Mouse (Mus musculus): ENCODE data around the gene Stk39. TPM values are rescaled to one million over a fixed set of nuclear protein-coding genes. Genes with fewer than 3 reads are reported as not detected.

Stk39 gene
- polyA plus RNA-seq, 1 experiment, result 5.0 TPM

- no peak for DNase-seq (ENCODE audit: low read depth, low spot score)
- 100% methylated on average over 4 of the region's 4 CpGs for WGBS
Observed at GRCm38 (mm10) chr2:68464456-68464855, 7.6 kb downstream of the Stk39 start.

DNA sequence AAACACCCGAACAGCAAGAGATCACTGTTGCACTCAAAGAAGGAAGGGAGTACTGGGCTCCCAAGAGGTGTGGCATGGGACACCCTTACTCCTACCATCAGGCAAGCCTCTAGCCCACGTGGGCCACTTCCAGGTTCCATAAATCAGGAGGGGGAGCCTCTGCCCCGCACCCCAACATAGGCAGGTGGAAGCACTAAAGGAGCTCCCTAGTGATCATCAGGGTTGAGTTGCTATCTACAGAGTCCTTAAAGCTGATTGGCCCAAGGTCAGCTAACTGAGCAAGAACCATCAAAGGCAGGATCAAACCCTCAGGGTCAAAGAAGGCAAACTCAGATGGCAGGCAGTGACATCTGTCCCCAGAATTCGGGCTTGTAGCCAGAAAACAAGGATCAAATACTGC, 8.3 kb downstream of the Stk39 start:
- 63% methylated on average over 4 of the region's 4 CpGs for WGBS
- no peak for DNase-seq (ENCODE audit: low read depth, low spot score)

GRCm38 (mm10) chr2:68458115-68458514, 14.0 kb downstream of the Stk39 start:
- WGBS, result 72% methylated on average over 5 of the region's 5 CpGs
- no peak for DNase-seq (ENCODE audit: low read depth, low spot score)

GRCm38 (mm10) chr2:68457455-68458032, 14.5 kb downstream of the Stk39 start:
- no peak for DNase-seq (ENCODE audit: low read depth, low spot score)
- WGBS, result 40% methylated on average over 6 of the region's 6 CpGs

DNA sequence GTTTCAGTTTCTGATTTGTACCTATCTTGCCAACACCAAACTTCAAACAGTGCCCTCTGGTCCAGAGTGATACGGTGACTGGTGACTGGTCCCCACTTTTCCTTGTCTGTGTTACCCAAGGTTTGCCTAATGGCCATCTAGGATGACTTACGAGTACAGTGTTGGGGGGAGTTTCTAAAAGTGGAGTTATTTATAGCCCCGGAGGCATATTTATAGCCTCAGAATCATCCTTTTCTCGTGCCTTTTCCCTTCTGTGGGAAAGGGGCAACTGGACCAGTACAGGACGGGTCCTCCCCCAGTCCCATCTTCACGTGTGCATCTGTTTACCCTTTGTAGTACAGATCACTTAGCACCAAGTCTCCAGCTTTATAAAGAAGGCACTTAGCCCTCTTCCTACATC, 15.2 kb downstream of the Stk39 start:
- no peak for DNase-seq (ENCODE audit: low read depth, low spot score)
- 65% methylated on average over 6 of the region's 6 CpGs for WGBS

DNA sequence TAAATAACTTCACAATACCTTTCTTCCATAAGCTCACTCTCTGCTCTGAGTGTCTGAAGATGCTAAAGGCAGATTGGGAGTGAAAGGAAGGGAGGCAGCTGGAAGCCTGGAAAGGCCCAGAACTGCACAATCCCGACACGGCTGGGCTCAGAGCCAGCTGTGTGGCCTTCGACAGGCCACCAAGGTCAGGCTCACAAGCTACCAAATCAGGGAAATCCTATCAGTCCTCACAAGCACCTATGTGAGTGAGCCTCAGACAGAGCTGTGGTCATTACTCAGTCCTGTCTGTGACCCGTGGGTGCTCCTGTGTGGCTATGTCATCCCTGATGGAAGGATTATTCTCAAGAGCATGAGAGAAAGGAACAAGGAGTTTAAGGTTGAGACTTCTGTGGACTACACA, 19.7 kb downstream of the Stk39 start:
- no peak for DNase-seq (ENCODE audit: low read depth, low spot score)
- 76% methylated on average over 4 of the region's 4 CpGs for WGBS

GRCm38 (mm10) chr2:68448035-68448434, 24.0 kb downstream of the Stk39 start:
- no peak for DNase-seq (ENCODE audit: low read depth, low spot score)
- 91% methylated on average over 10 of the region's 10 CpGs for WGBS

- DNase-seq (ENCODE audit: low read depth, low spot score), result no peak
- WGBS, result 74% methylated on average over 6 of the region's 6 CpGs
Observed at GRCm38 (mm10) chr2:68443141-68443540, 28.9 kb downstream of the Stk39 start.

GRCm38 (mm10) chr2:68442113-68442717, 29.9 kb downstream of the Stk39 start:
- 67% methylated on average over 5 of the region's 5 CpGs for WGBS
- no peak for DNase-seq (ENCODE audit: low read depth, low spot score)

DNA sequence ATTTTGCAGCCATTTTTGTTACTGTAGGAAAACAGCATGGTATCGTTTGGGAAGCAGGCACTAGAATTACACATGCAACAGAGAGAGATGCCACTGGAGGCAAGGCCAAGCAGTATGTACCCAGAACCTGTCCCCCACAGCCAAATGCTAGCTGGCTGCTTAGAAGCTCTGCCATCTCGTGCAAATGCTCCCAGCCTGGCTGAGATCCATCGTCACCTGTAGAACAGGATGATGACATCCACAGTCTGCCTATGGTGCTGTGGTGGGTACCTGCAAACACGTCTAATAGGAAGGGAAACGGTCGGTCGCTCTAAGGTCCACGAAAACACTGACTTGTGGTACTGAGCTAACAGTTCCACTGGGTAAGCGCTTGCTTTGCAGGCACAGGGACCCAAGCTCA, 32.5 kb downstream of the Stk39 start:
- 92% methylated on average over 9 of the region's 9 CpGs for WGBS
- no peak for DNase-seq (ENCODE audit: low read depth, low spot score)

GRCm38 (mm10) chr2:68437920-68438319, 34.1 kb downstream of the Stk39 start:
- 35% methylated on average over 5 of the region's 5 CpGs for WGBS
- no peak for DNase-seq (ENCODE audit: low read depth, low spot score)

- no peak for DNase-seq (ENCODE audit: low read depth, low spot score)
- 97% methylated on average over 7 of the region's 7 CpGs for WGBS
Observed at GRCm38 (mm10) chr2:68437216-68437615, 34.9 kb downstream of the Stk39 start.

- DNase-seq (ENCODE audit: low read depth, low spot score), result peak; percentile 39
- 17% methylated on average over 10 of the region's 10 CpGs for WGBS
Observed at GRCm38 (mm10) chr2:68436305-68436704, 35.8 kb downstream of the Stk39 start.

- 20% methylated on average over 15 of the region's 15 CpGs for WGBS
- no peak for DNase-seq (ENCODE audit: low read depth, low spot score)
Observed at GRCm38 (mm10) chr2:68435494-68436255, 36.4 kb downstream of the Stk39 start.

GRCm38 (mm10) chr2:68434997-68435396, 37.1 kb downstream of the Stk39 start:
- 20% methylated on average over 4 of the region's 4 CpGs for WGBS
- DNase-seq (ENCODE audit: low read depth, low spot score), result no peak

DNA sequence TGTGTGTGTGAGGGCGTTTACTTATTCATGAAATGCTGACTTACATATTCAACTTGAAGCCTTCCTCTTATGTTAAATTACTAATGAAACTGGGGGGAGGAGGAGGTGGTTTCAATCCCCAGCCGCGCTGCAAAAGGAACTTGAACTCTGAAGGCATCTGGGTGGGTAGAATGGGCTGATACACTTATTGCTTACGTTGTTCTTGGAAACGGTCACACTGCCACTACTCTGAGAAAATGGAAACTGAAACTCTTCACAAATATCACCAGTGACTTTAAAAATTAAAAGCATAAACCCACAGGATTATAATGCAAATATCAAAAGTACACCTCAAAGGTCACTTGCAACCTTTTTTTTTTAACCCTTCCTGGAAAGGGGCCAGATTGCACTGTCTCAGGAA, 37.5 kb downstream of the Stk39 start:
- WGBS, result 37% methylated on average over 5 of the region's 5 CpGs
- no peak for DNase-seq (ENCODE audit: low read depth, low spot score)

DNA sequence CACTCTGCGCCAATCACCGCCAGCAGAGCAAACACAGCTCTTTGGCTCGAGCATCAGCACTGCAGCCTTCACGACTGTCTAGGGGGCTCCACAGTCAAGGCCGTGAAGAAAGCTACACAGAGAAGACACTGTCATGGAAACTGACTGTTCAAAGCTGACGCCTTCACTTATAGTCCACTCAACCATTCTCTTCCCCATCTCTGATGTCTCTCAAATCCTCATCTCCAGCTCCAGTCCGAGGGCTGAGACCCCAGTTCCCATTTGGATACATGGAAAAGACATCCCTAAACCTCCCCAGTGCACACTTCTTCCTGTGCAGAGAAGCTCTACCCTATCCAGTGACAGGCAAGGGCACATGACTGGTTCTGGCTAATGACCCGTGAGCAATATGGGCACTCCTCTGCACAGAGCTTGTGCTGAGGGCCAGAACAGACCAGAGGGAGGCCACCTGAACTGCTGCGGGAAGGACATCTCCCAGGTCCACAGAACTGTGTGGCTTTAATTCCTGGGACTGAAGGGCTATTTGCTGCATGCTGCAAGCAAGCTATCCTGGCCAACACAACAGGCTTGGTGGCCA, 38.2 kb downstream of the Stk39 start:
- WGBS, result 84% methylated on average over 9 of the region's 9 CpGs
- no peak for DNase-seq (ENCODE audit: low read depth, low spot score)

DNA sequence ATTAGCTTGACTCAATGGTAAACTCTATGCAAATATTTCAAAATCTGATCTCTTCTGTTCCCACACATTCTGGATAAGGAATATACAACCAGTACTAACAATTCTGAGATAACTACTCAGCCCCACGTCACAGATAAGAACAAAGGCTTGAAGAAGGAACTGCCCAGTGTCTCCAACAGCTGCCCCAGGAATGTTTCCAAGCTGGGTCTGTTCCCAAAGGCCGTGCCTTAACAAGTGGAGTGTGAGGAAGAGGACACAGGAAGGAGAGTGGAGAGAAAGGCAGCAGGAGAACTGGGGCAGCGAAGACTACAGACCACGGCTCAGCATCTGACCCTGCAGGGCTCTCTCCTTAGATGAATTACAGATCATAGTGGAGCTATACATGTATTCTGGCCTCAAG, 39.2 kb downstream of the Stk39 start:
- WGBS, result 28% methylated on average over 4 of the region's 4 CpGs

GRCm38 (mm10) chr2:68431024-68431962, 40.8 kb downstream of the Stk39 start:
- WGBS, result 31% methylated on average over 14 of the region's 14 CpGs
- peak; percentile 54 for DNase-seq (ENCODE audit: low read depth, low spot score)

More for the DNA sequence above, 39.2 kb downstream of the Stk39 start:
- DNase-seq (ENCODE audit: low read depth, low spot score), result no peak

DNA sequence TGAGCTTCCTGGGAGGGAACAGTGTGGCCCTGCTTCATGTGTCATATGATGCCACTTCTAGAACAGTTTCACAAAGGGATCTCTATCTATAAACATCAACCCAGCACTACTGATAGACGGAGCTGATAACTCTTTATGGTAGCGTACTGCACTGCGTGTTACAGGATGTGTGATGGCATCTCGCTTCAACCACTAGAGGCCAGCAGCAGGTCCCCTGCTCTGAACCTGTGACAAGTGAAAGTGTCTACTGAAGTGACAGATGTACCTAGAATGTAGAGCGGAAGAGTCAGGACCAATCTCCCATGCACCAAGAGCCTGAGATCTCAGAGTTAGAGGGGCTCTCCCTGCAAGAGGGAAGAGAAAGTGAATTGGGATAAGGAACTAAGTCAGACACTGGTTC, 41.6 kb downstream of the Stk39 start:
- WGBS, result 35% methylated on average over 5 of the region's 5 CpGs
- no peak for DNase-seq (ENCODE audit: low read depth, low spot score)

Measured in large intestine, adult 2 months (tissue).